9 mouse cellular contexts compared by ENCODE assay signal in genomic region chr7:126986319-126986718, GRCm38 (mm10). TPM values are rescaled to one million over a fixed set of nuclear protein-coding genes. Genes with fewer than 3 reads are reported as not detected.
DNase-seq lines count a peak whose midpoint lies in the region; ATAC-seq and TF ChIP-seq lines count a peak whose summit lies in the region.
"Had no signal": no experiment of that assay in that cellular context is flagged by ENCODE, and none has a peak within 500 bp of the region (broad histone marks: within the 10 kb centered on the region; RNA-seq: fewer than 3 reads in every experiment).

No protein-coding gene starts in this region.

- TF ChIP-seq CTCF in embryonic fibroblast, embryonic 13.5 days (IDR thresholded peaks at IDR 0.05; ENCODE audit: borderline replicate concordance, insufficient read depth, low read length), result peak; percentile 43; the same call in 1 of the 2 replicates

- no peak overlapping the region for H3K4me3 ChIP-seq in embryonic fibroblast, embryonic 13.5 days (ENCODE audit: insufficient read depth, low read length)
- no peak overlapping the region for H3K4me3 ChIP-seq in forebrain, embryonic 15.5 days
- H3K4me3 ChIP-seq: midbrain, embryonic 12.5 days had no signal

- no peak overlapping the region for H3K4me2 ChIP-seq in forebrain, embryonic 15.5 days (replicated peaks)
- H3K4me2 ChIP-seq: midbrain, embryonic 12.5 days had no signal

- H3K27me3 ChIP-seq in forebrain, embryonic 15.5 days, result no peaks in the 10 kb centered on the region
- H3K27me3 ChIP-seq: midbrain, embryonic 12.5 days had no signal

- H3K36me3 ChIP-seq in forebrain, embryonic 15.5 days, result peaks cover 3% of the 10 kb centered on the region; the same call in 1 of the 2 replicates

- H3K4me1 ChIP-seq in embryonic fibroblast, embryonic 13.5 days (ENCODE audit: control insufficient read depth, insufficient read depth, low read length), result no peaks in the 10 kb centered on the region
- H3K4me1 ChIP-seq in forebrain, embryonic 15.5 days, result no peaks in the 10 kb centered on the region
- H3K4me1 ChIP-seq: midbrain, embryonic 12.5 days had no signal

- 48% methylated on average over 9 of the region's 9 CpGs for WGBS in forebrain, embryonic 15.5 days

- ATAC-seq in forebrain, embryonic 15.5 days (replicated peaks), result no peak

- H3K9me3 ChIP-seq in forebrain, embryonic 15.5 days, result no peaks in the 10 kb centered on the region
- H3K9me3 ChIP-seq: midbrain, embryonic 12.5 days had no signal

- peak; percentile 36 for DNase-seq in adrenal gland, adult 2 months
- DNase-seq in adrenal gland, postnatal 4 days (ENCODE audit: low spot score in 2 of 2), result no peak
- DNase-seq in ovary, postnatal 36 days (ENCODE audit: low spot score), result peak; percentile 51
- DNase-seq in ovary, postnatal 10 days (ENCODE audit: low spot score), result no peak
- DNase-seq in kidney, postnatal 25 days, result peak; percentile 75 to 86
- DNase-seq in naive thymus-derived CD4-positive, alpha-beta T cell, adult 2 months (ENCODE audit: low read depth), result peak; percentile 53

- H3K27ac ChIP-seq in embryonic fibroblast, embryonic 13.5 days (ENCODE audit: insufficient read depth, low read length), result no peak overlapping the region
- no peak overlapping the region for H3K27ac ChIP-seq in forebrain, embryonic 15.5 days (replicated peaks)
- H3K27ac ChIP-seq: midbrain, embryonic 12.5 days had no signal

- TF ChIP-seq POLR2A in embryonic fibroblast, embryonic 13.5 days (IDR thresholded peaks at IDR 0.05; ENCODE audit: low read depth, low read length), result no peak

- no peak overlapping the region for H3K9ac ChIP-seq in forebrain, embryonic 15.5 days (replicated peaks)
- H3K9ac ChIP-seq: midbrain, embryonic 12.5 days had no signal

RNA-seq across cellular contexts. Expression of gene Cdiptos, which starts 10.4 kb away (rescaled TPM):
- 1 to 10 TPM; 1.6 TPM for total RNA-seq in adrenal gland, adult 2 months (2021)
- polyA plus RNA-seq in adrenal gland, adult 2 months (2012; rRNA removed), result 0.43 and 1.4 TPM in 2 replicates
- total RNA-seq in adrenal gland, postnatal 4 days (2021), result 1 to 10 TPM; 1.9 to 2.5 TPM
- polyA plus RNA-seq in embryonic fibroblast, embryonic 13.5 days (2011; ENCODE audit: insufficient read length, low read depth, missing spikeins), result 1.7 TPM in 1 of 2 replicates, not detected in the other
- polyA plus RNA-seq in forebrain, embryonic 15.5 days (2015; fragmentation: Nextera tagmentation; extraction: Ambion mirVana), result 0.56 and 0.88 TPM in 2 replicates

RNA-seq across cellular contexts. Expression of gene Cdipt, which starts 10.6 kb away (rescaled TPM):
- total RNA-seq in adrenal gland, adult 2 months (2021), result 100 to 1,000 TPM; 102 to 107 TPM
- 239 and 259 TPM in 2 replicates for polyA plus RNA-seq in adrenal gland, adult 2 months (2012; rRNA removed)
- total RNA-seq in adrenal gland, postnatal 4 days (2021), result 10 to 100 TPM; 86.8 to 91.0 TPM
- polyA plus RNA-seq in embryonic fibroblast, embryonic 13.5 days (2011; ENCODE audit: insufficient read length, low read depth, missing spikeins), result 134 and 139 TPM in 2 replicates
- polyA plus RNA-seq in forebrain, embryonic 15.5 days (2015; fragmentation: Nextera tagmentation; extraction: Ambion mirVana), result 104 and 105 TPM in 2 replicates

RNA-seq across cellular contexts. Expression of gene Mvp, which starts 28.1 kb away (rescaled TPM):
- total RNA-seq in adrenal gland, adult 2 months (2021), result 100 to 1,000 TPM; 115 to 145 TPM
- polyA plus RNA-seq in adrenal gland, adult 2 months (2012; rRNA removed), result 95.3 and 172 TPM in 2 replicates
- 10 to 100 TPM; 67.1 to 68.4 TPM for total RNA-seq in adrenal gland, postnatal 4 days (2021)
- polyA plus RNA-seq in embryonic fibroblast, embryonic 13.5 days (2011; ENCODE audit: insufficient read length, low read depth, missing spikeins), result 32.2 and 47.6 TPM in 2 replicates
- polyA plus RNA-seq in forebrain, embryonic 15.5 days (2015; fragmentation: Nextera tagmentation; extraction: Ambion mirVana), result 3.0 and 3.5 TPM in 2 replicates

RNA-seq across cellular contexts. Expression of gene Pagr1b, which starts 30.0 kb away (rescaled TPM):
- 1 to 10 TPM in 1 of 2 experiments, not detected in 1; 1.3 TPM for total RNA-seq in adrenal gland, adult 2 months (2021)
- 1.7 and 2.0 TPM in 2 replicates for polyA plus RNA-seq in adrenal gland, adult 2 months (2012; rRNA removed)
- total RNA-seq in adrenal gland, postnatal 4 days (2021), result 1 to 10 TPM; 3.5 to 8.3 TPM
- polyA plus RNA-seq in embryonic fibroblast, embryonic 13.5 days (2011; ENCODE audit: insufficient read length, low read depth, missing spikeins), result 21.7 and 25.6 TPM in 2 replicates
- not detected in 2 replicates for polyA plus RNA-seq in forebrain, embryonic 15.5 days (2015; fragmentation: Nextera tagmentation; extraction: Ambion mirVana)

RNA-seq across cellular contexts. Expression of gene Pagr1a, which starts 30.8 kb away (rescaled TPM):
- total RNA-seq in adrenal gland, adult 2 months (2021), result 10 to 100 TPM; 16.4 to 20.3 TPM
- polyA plus RNA-seq in adrenal gland, adult 2 months (2012; rRNA removed), result 0.66 and 13.1 TPM in 2 replicates
- 10 to 100 TPM; 12.4 to 15.4 TPM for total RNA-seq in adrenal gland, postnatal 4 days (2021)
- 14.0 and 14.3 TPM in 2 replicates for polyA plus RNA-seq in embryonic fibroblast, embryonic 13.5 days (2011; ENCODE audit: insufficient read length, low read depth, missing spikeins)
- polyA plus RNA-seq in forebrain, embryonic 15.5 days (2015; fragmentation: Nextera tagmentation; extraction: Ambion mirVana), result 32.2 and 40.4 TPM in 2 replicates

Comparison
In these comparisons a context has a peak if more than half of its experiments do, and no peak if none do; other contexts are left out.
1. DNase-seq: peak in adrenal gland, adult 2 months (single experiment), ovary, postnatal 36 days (single experiment), kidney, postnatal 25 days (2 of 2) and naive thymus-derived CD4-positive, alpha-beta T cell, adult 2 months (single experiment); none in adrenal gland, postnatal 4 days (0 of 2) and ovary, postnatal 10 days (single experiment).